Mouse (Mus musculus) gastrocnemius, adult 18-20 months (tissue): ENCODE results near the gene Camta2. TPM values are rescaled to one million over a fixed set of nuclear protein-coding genes. Genes with fewer than 3 reads are reported as not detected.

Experiments used
- DNase-seq: peaks from one replicate; pipeline ENCODE4 v3.0.0; 2021; ENCODE audit warnings: low spot score
- total RNA-seq, 2 experiments: library from RNA; stranded (reverse); gene quantifications; 2 replicates each; pipeline ENCODE4 v1.2.3; 2021

The Camta2 gene
- total RNA-seq, 2 experiments from 2014 or later, result 40.6 TPM

- DNase-seq, result no peak
Measured at GRCm38 (mm10) chr11:70666687-70667086, 21.2 kb downstream of the Camta2 start.

- DNase-seq, result no peak
Measured at GRCm38 (mm10) chr11:70664741-70665140, 23.2 kb downstream of the Camta2 start.

- DNase-seq, result peak; percentile 67
Measured at GRCm38 (mm10) chr11:70663957-70664356, 23.9 kb downstream of the Camta2 start.

GRCm38 (mm10) chr11:70663101-70663500 lies 24.8 kb downstream of the Camta2 start:
- DNase-seq, result no peak

- DNase-seq, result no peak
Measured at GRCm38 (mm10) chr11:70660571-70660970, 27.3 kb downstream of the Camta2 start.

GRCm38 (mm10) chr11:70658942-70659341 lies 29.0 kb downstream of the Camta2 start:
- DNase-seq, result no peak

- DNase-seq, result no peak
Measured at GRCm38 (mm10) chr11:70658521-70658920, 29.4 kb downstream of the Camta2 start.

GRCm38 (mm10) chr11:70657991-70658390 lies 29.9 kb downstream of the Camta2 start:
- DNase-seq, result no peak

- peak; percentile 70 for DNase-seq
Measured at GRCm38 (mm10) chr11:70657573-70657972, 30.3 kb downstream of the Camta2 start.

- DNase-seq, result peak; percentile 80
Measured at GRCm38 (mm10) chr11:70656964-70657363, 30.9 kb downstream of the Camta2 start, which contains the start of gene Eno3. Gene Eno3 (plus strand): TSS chr11:70657202.

- peak; percentile 89 for DNase-seq
Measured at GRCm38 (mm10) chr11:70656456-70656927, 31.4 kb downstream of the Camta2 start.

GRCm38 (mm10) chr11:70655571-70656455 lies 32.1 kb downstream of the Camta2 start:
- peak; percentile 70 for DNase-seq

GRCm38 (mm10) chr11:70654923-70655570 lies 32.9 kb downstream of the Camta2 start:
- DNase-seq, result peak; percentile 79

GRCm38 (mm10) chr11:70654198-70654922 lies 33.5 kb downstream of the Camta2 start, which contains the start of gene Pfn1:
Gene Pfn1 (minus strand): TSS chr11:70654644.
- peak; percentile 52 for DNase-seq

GRCm38 (mm10) chr11:70653345-70654197 lies 34.3 kb downstream of the Camta2 start:
- DNase-seq, result no peak

- no peak for DNase-seq
Measured at GRCm38 (mm10) chr11:70652884-70653344, 35.0 kb downstream of the Camta2 start.

- DNase-seq, result no peak
Measured at GRCm38 (mm10) chr11:70652029-70652883, 35.6 kb downstream of the Camta2 start.

- no peak for DNase-seq
Measured at GRCm38 (mm10) chr11:70651391-70651790, 36.5 kb downstream of the Camta2 start.

GRCm38 (mm10) chr11:70650322-70651175 lies 37.4 kb downstream of the Camta2 start:
- no peak for DNase-seq
